Mouse (Mus musculus): Measurements from ENCODE around the gene Edn3. TPM values are rescaled to one million over a fixed set of nuclear protein-coding genes. Genes with fewer than 3 reads are reported as not detected.

Edn3 gene
- polyA plus RNA-seq (2015; fragmentation: Nextera tagmentation; extraction: Ambion mirVana), result 11.7 and 15.3 TPM in 2 replicates

DNA sequence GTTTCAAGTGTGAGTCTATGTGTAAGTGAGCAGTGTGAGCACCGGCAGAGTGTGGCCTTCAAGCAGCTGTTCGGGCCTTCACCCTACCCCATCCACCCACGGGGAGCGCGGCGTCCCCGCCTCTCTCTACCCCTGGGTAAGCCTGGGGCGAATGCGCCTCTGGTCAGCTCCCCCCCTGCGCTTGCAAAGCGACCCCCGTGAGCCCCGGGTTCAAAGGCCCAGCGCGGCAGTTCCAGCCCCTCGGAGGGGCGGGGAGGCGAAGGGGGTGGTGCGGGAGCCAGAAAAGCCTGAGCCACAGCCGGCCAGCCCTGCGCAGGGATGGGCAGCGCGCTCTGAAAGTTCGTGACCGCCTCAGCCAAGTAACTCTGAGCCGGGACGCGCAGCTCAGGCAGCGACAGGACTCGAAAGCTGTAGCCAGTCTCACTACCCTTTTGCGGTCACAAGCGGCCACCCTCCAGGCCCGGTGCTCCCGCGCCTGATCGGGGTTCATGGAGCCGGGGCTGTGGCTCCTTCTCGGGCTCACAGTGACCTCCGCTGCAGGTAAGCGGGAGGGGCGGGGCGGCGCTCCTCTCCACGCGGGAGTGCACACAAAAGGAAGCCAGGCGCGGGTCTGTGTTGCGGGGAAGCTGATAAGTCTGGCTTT, at the start of gene Edn3:
Gene Edn3, plus strand, starts transcription at position 141 of the 643 bp plus-strand sequence.
- H3K9ac ChIP-seq (ENCODE audit: low read depth, low read length), result peak within 1 kb of the TSS; percentile 76
- no peaks in the 10 kb centered on the region for H3K9me3 ChIP-seq (ENCODE audit: control insufficient read depth, low read length)
- WGBS, result 1% methylated on average over 48 of the region's 48 CpGs
- no peaks in the 10 kb centered on the region for H3K27me3 ChIP-seq (replicated peaks; ENCODE audit: control insufficient read depth, insufficient read depth, low read length)
- H3K36me3 ChIP-seq (ENCODE audit: control insufficient read depth, insufficient read depth, low read length), result no peaks in the 10 kb centered on the region
- peak; percentile 63 for ATAC-seq
- peak within 1 kb of the TSS; percentile 61 for H3K4me3 ChIP-seq (ENCODE audit: low read length)
- peaks cover 13% of the 10 kb centered on the region for H3K4me1 ChIP-seq (ENCODE audit: control insufficient read depth, insufficient read depth, low read length)
- H3K27ac ChIP-seq (ENCODE audit: low read length), result peak within 1 kb of the TSS; percentile 49
- peak within 1 kb of the TSS; percentile 93 for H3K4me2 ChIP-seq (ENCODE audit: low read depth, low read length)

DNA sequence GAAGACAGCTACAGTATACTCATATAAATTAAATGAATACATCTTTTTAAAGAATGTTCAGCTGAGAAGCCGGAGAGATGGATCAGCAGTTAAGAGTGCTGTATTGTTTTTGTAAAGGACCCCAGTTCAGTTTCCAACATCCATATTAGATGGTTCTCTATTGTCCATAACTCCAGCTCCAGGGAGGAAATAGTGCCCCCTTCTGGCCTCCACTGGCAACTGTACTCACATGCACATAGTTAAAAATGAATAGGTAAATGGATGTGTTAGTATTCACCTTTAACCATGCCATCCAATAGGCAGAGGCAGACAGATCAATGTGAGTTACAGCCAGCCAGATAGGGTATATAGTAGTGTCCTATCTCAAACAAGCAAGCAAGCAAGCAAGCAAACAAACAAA, 48.4 kb upstream of the Edn3 start:
- no peak overlapping the region for H3K9ac ChIP-seq (ENCODE audit: low read depth, low read length)
- H3K27ac ChIP-seq (ENCODE audit: low read length), result no peak overlapping the region
- no peaks in the 10 kb centered on the region for H3K36me3 ChIP-seq (ENCODE audit: control insufficient read depth, insufficient read depth, low read length)
- no peaks in the 10 kb centered on the region for H3K9me3 ChIP-seq (ENCODE audit: control insufficient read depth, low read length)
- WGBS, result 98% methylated on average over 1 of the region's 1 CpGs
- H3K4me2 ChIP-seq (ENCODE audit: low read depth, low read length), result no peak overlapping the region
- no peak overlapping the region for H3K4me3 ChIP-seq (ENCODE audit: low read length)
- H3K27me3 ChIP-seq (replicated peaks; ENCODE audit: control insufficient read depth, insufficient read depth, low read length), result no peaks in the 10 kb centered on the region
- no peaks in the 10 kb centered on the region for H3K4me1 ChIP-seq (ENCODE audit: control insufficient read depth, insufficient read depth, low read length)
- no peak for ATAC-seq

DNA sequence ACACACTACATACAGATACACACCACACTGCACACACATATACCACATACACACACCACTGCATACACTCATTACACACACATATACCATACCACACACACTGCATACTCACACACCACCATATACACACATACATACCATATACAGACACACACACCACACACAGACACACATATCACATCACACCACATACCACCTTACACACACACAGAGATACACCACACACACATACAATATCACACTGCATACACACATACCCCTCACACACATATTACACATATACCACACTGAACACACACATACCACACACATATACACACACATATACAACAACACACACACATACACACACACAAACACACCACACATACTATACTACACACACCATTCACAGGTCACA, 44.5 kb upstream of the Edn3 start:
- no peak overlapping the region for H3K27ac ChIP-seq (ENCODE audit: low read length)
- H3K4me3 ChIP-seq (ENCODE audit: low read length), result no peak overlapping the region
- no peaks in the 10 kb centered on the region for H3K4me1 ChIP-seq (ENCODE audit: control insufficient read depth, insufficient read depth, low read length)
- H3K4me2 ChIP-seq (ENCODE audit: low read depth, low read length), result no peak overlapping the region
- ATAC-seq, result no peak
- H3K36me3 ChIP-seq (ENCODE audit: control insufficient read depth, insufficient read depth, low read length), result no peaks in the 10 kb centered on the region
- H3K9ac ChIP-seq (ENCODE audit: low read depth, low read length), result no peak overlapping the region
- H3K27me3 ChIP-seq (replicated peaks; ENCODE audit: control insufficient read depth, insufficient read depth, low read length), result no peaks in the 10 kb centered on the region
- H3K9me3 ChIP-seq (ENCODE audit: control insufficient read depth, low read length), result no peaks in the 10 kb centered on the region

DNA sequence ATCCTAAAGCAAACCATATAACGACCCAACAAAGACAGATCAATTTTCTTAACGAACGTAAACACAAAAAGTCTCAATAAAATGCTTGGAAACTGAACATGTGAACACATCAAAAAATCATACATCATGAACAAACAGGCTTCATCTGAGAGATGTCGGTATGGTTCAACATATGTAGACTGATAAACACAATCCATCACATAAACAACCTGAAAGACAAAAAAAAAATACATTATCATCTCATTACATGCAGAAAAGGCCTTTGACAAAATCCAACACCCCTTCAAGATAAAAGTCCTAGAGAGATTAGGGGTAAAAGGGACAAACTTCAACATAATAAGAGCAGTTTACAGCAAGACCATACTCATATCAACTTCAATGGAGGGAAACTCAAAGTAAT, 42.6 kb upstream of the Edn3 start:
- H3K27me3 ChIP-seq (replicated peaks; ENCODE audit: control insufficient read depth, insufficient read depth, low read length), result no peaks in the 10 kb centered on the region
- H3K4me2 ChIP-seq (ENCODE audit: low read depth, low read length), result no peak overlapping the region
- no peaks in the 10 kb centered on the region for H3K4me1 ChIP-seq (ENCODE audit: control insufficient read depth, insufficient read depth, low read length)
- no peak for ATAC-seq
- H3K36me3 ChIP-seq (ENCODE audit: control insufficient read depth, insufficient read depth, low read length), result no peaks in the 10 kb centered on the region
- no peak overlapping the region for H3K27ac ChIP-seq (ENCODE audit: low read length)
- no peak overlapping the region for H3K4me3 ChIP-seq (ENCODE audit: low read length)
- no peaks in the 10 kb centered on the region for H3K9me3 ChIP-seq (ENCODE audit: control insufficient read depth, low read length)
- WGBS, result 77% methylated on average over 4 of the region's 4 CpGs
- no peak overlapping the region for H3K9ac ChIP-seq (ENCODE audit: low read depth, low read length)

DNA sequence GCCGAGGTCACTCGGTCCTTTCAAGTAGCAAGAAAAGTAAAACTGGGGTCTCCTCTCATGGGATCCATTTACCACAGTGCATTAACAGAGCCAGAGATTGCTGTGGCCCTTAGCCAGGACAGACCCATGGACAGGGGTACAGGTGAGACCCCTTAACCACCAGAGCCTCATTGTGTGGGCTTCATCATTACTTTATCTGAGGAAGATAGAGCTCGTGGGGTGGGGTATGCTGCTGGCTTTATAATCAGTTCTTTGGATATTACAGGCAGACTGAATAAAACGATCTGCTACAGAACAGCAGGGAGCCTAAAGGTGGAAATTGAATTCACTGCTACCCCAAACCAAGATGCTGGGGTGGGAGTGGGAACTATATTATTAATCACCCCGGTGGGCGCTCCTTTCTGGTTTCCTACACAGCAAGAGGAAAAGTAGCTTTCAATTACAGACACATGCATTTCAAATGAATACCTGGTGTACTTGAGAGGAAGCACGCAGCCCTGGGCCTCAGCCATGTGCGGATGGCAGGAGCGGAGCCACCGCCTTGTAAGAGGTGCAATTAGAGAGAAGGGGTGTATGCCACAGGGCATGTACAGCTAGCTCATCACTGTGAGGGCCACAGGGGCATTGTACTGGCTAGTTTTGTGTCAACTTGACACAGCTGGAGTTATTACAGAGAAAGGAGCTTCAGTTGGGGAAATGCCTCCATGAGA, 33.1 kb upstream of the Edn3 start:
- Histone ChIP-seq H3K36me3 (ENCODE audit: control insufficient read depth, insufficient read depth, low read length) (no peaks in the 10 kb centered on the region), H3K4me2 (ENCODE audit: low read depth, low read length) (no peak overlapping the region), H3K9ac (ENCODE audit: low read depth, low read length) (no peak overlapping the region), H3K4me1 (ENCODE audit: control insufficient read depth, insufficient read depth, low read length) (peaks cover 5% of the 10 kb centered on the region; the same call in 1 of the 2 replicates), H3K9me3 (ENCODE audit: control insufficient read depth, low read length) (no peaks in the 10 kb centered on the region), H3K4me3 (ENCODE audit: low read length) (no peak overlapping the region), H3K27ac (ENCODE audit: low read length) (no peak overlapping the region), H3K27me3 (replicated peaks; ENCODE audit: control insufficient read depth, insufficient read depth, low read length) (no peaks in the 10 kb centered on the region)
- 85% methylated on average over 10 of the region's 10 CpGs for WGBS
- no peak for ATAC-seq

DNA sequence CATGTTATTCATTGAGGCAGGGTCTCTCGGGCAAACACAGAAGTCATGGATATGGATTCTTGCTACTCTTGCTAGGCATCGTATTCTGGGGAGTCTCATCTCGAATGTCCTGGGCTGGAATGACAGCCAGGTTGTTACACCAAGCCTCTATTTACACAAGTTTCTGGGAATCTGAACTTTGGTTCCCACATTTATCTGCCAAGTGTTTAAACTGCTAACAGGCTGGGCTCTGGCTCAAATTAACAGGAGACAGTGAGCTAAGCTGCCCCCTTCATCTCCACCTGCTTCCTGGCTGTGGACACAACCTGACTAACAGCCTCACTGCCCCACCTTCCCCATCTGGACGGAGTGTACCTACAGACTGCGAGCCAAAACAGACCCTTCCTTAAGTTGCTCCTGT, 28.5 kb upstream of the Edn3 start:
- H3K27ac ChIP-seq (ENCODE audit: low read length), result no peak overlapping the region
- no peaks in the 10 kb centered on the region for H3K36me3 ChIP-seq (ENCODE audit: control insufficient read depth, insufficient read depth, low read length)
- H3K9me3 ChIP-seq (ENCODE audit: control insufficient read depth, low read length), result no peaks in the 10 kb centered on the region
- 39% methylated on average over 5 of the region's 5 CpGs for WGBS
- H3K9ac ChIP-seq (ENCODE audit: low read depth, low read length), result no peak overlapping the region
- no peak overlapping the region for H3K4me3 ChIP-seq (ENCODE audit: low read length)
- ATAC-seq, result peak; percentile 46; the same call in 1 of the 2 replicates
- no peak overlapping the region for H3K4me2 ChIP-seq (ENCODE audit: low read depth, low read length)
- peaks cover 6% of the 10 kb centered on the region; the same call in 1 of the 2 replicates for H3K4me1 ChIP-seq (ENCODE audit: control insufficient read depth, insufficient read depth, low read length)
- H3K27me3 ChIP-seq (replicated peaks; ENCODE audit: control insufficient read depth, insufficient read depth, low read length), result no peaks in the 10 kb centered on the region

DNA sequence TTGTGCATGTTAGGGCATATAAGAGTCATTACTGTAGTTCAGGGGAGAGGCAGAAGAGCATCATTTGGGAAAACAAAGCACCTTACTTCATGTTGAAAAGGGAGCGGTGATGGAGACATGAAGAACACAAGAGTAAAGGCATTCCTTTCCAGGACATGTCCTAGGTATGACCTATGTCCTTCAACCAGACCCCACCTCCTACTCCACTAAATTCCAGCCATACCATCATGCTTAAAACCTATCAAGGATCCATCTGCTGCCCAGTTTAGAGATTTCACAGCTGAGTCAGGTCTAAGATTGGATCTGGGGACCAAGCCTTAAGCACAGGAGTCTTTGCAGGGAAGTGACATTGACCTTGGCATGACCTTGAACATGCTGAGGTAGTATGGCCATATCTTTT, 25.1 kb upstream of the Edn3 start:
- H3K27me3 ChIP-seq (replicated peaks; ENCODE audit: control insufficient read depth, insufficient read depth, low read length), result no peaks in the 10 kb centered on the region
- H3K9me3 ChIP-seq (ENCODE audit: control insufficient read depth, low read length), result no peaks in the 10 kb centered on the region
- 100% methylated on average over 1 of the region's 1 CpGs for WGBS
- H3K4me2 ChIP-seq (ENCODE audit: low read depth, low read length), result no peak overlapping the region
- H3K4me3 ChIP-seq (ENCODE audit: low read length), result no peak overlapping the region
- no peaks in the 10 kb centered on the region for H3K36me3 ChIP-seq (ENCODE audit: control insufficient read depth, insufficient read depth, low read length)
- peaks cover 6% of the 10 kb centered on the region; the same call in 1 of the 2 replicates for H3K4me1 ChIP-seq (ENCODE audit: control insufficient read depth, insufficient read depth, low read length)
- no peak overlapping the region for H3K9ac ChIP-seq (ENCODE audit: low read depth, low read length)
- H3K27ac ChIP-seq (ENCODE audit: low read length), result no peak overlapping the region
- no peak for ATAC-seq

DNA sequence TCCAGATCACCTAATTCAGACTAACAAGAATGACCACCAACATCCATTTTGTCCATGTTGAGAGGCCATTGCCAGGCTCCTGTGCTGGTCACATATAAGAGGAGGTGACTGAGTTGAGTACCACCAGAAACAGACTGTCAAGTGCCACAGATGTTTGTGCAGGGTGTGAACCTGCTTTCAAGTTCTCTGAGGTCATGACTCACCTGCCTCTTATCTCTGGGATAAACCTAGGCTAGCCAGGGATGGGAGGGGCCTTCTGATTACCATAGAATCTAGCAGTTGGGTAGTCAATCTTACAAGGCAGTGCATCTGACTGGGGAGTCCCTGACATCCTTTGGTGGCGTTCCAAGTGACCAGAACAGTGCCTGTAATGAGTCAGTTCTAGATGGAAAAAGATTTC, 13.2 kb upstream of the Edn3 start:
- peak; percentile 83 for ATAC-seq
- H3K9me3 ChIP-seq (ENCODE audit: control insufficient read depth, low read length), result no peaks in the 10 kb centered on the region
- no peak overlapping the region for H3K4me2 ChIP-seq (ENCODE audit: low read depth, low read length)
- no peak overlapping the region for H3K4me3 ChIP-seq (ENCODE audit: low read length)
- H3K4me1 ChIP-seq (ENCODE audit: control insufficient read depth, insufficient read depth, low read length), result peaks cover 9% of the 10 kb centered on the region; the same call in 1 of the 2 replicates
- no peak overlapping the region for H3K9ac ChIP-seq (ENCODE audit: low read depth, low read length)
- H3K27ac ChIP-seq (ENCODE audit: low read length), result no peak overlapping the region
- 63% methylated on average over 1 of the region's 1 CpGs for WGBS
- H3K36me3 ChIP-seq (ENCODE audit: control insufficient read depth, insufficient read depth, low read length), result no peaks in the 10 kb centered on the region
- no peaks in the 10 kb centered on the region for H3K27me3 ChIP-seq (replicated peaks; ENCODE audit: control insufficient read depth, insufficient read depth, low read length)

DNA sequence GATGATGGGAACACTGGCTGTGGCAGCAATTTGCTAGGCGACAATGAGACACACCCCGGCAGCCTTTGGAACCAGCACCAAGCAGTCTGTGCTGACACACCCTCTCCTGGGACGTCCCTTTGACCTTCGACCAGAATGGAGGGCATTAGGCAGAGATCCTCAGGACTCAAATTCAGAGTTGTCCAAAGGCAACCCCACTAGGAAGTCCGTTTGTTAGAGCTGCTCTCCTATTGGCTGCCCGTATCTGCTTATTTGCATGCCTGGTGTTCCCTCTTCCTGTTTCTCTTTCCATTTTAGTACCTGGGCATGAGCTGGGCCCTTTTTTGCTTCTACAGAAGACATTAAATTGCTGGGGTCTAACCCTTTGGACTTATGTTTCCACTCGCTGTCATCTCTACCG, 12.0 kb upstream of the Edn3 start:
- 58% methylated on average over 8 of the region's 8 CpGs for WGBS
- peak; percentile 93 for ATAC-seq
- Histone ChIP-seq H3K4me1 (ENCODE audit: control insufficient read depth, insufficient read depth, low read length) (peaks cover 9% of the 10 kb centered on the region; the same call in 1 of the 2 replicates), H3K4me3 (ENCODE audit: low read length) (0 out of 2 replicates have a peak overlapping the region, but pooled peaks have one; percentile 14), H3K9me3 (ENCODE audit: control insufficient read depth, low read length) (no peaks in the 10 kb centered on the region), H3K9ac (ENCODE audit: low read depth, low read length) (no peak overlapping the region), H3K27me3 (replicated peaks; ENCODE audit: control insufficient read depth, insufficient read depth, low read length) (no peaks in the 10 kb centered on the region), H3K4me2 (ENCODE audit: low read depth, low read length) (peak overlapping the region; percentile 34; the same call in 1 of the 2 replicates), H3K27ac (ENCODE audit: low read length) (peak overlapping the region; percentile 34), H3K36me3 (ENCODE audit: control insufficient read depth, insufficient read depth, low read length) (no peaks in the 10 kb centered on the region)

Data from intestine, embryonic 16.5 days (tissue).